Mouse (Mus musculus) neural tube, embryonic 14.5 days (tissue): ENCODE measurements around the gene Gm13278. TPM values are rescaled to one million over a fixed set of nuclear protein-coding genes. Genes with fewer than 3 reads are reported as not detected.
A peak's percentile ranks its signal among the peaks of the same experiment; 100 is the strongest.
"Not testable (repeated sequence)": the region's sequence is repeated elsewhere in the genome, so short reads cannot be mapped to it uniquely, and the experiment has no call there.

ENCODE experiments used
- ATAC-seq: fragments of 200-750 bp; cut with Nextera tagmentation; 2 replicates; pipeline ENCODE4 v1.8.0; 2017; ENCODE audit warnings: low read depth, mild to moderate bottlenecking, moderate TSS enrichment, moderate library complexity
- H3K27ac ChIP-seq: fragments of 300-500 bp; sonication (generic); 2 replicates; pipeline ENCODE4 v1.5.1; 2014; ENCODE audit warnings: low read depth, mild to moderate bottlenecking, control low read depth, low read length, moderate library complexity, mixed read lengths
- H3K27me3 ChIP-seq: fragments of 300-500 bp; sonication (generic); 2 replicates; pipeline ENCODE4 v1.6.1; 2014; ENCODE audit warnings: low read length; ENCODE audit not compliant: control insufficient read depth, insufficient read depth
- H3K36me3 ChIP-seq: fragments of 300-500 bp; sonication (generic); 2 replicates; pipeline ENCODE4 v1.6.1; 2014; ENCODE audit warnings: low read length, mixed read lengths; ENCODE audit not compliant: control insufficient read depth, insufficient read depth
- H3K4me1 ChIP-seq: fragments of 300-500 bp; sonication (generic); 2 replicates; pipeline ENCODE4 v1.6.1; 2014; ENCODE audit warnings: low read length; ENCODE audit not compliant: control insufficient read depth, insufficient read depth
- H3K4me2 ChIP-seq: fragments of 300-500 bp; sonication (generic); 2 replicates; pipeline ENCODE4 v1.6.1; 2014; ENCODE audit warnings: mild to moderate bottlenecking, low read depth, low read length, control low read depth
- H3K4me3 ChIP-seq: fragments of 300-500 bp; sonication (generic); 2 replicates; pipeline ENCODE4 v1.5.1; 2014; ENCODE audit warnings: low read depth, low read length, control low read depth, mixed read lengths
- H3K9ac ChIP-seq: fragments of 300-500 bp; sonication (generic); replicated peaks from 2 replicates; pipeline ENCODE4 v1.6.1; 2014; ENCODE audit warnings: low read depth, mild to moderate bottlenecking, control low read depth, low read length, mixed read lengths
- H3K9me3 ChIP-seq: fragments of 300-500 bp; sonication (generic); 2 replicates; pipeline ENCODE4 v1.6.1; 2016; ENCODE audit warnings: low read length; ENCODE audit not compliant: control insufficient read depth
- WGBS: fragments of 180-500 bp; shearing (Covaris S2); extraction: QIAGEN DNeasy Blood & Tissue Kit; methylation state at CpG from one replicate; pipeline ENCODE4 v1.1.7; 2014; 5-methylcytosine and 5-hydroxymethylcytosine counted together
- polyA plus RNA-seq: library from polyadenylated mRNA; unstranded; fragments of >200 nt; fragmentation: Nextera tagmentation; extraction: Ambion mirVana; gene quantifications from 2 replicates; pipeline ENCODE4 v1.2.1, GENCODE M21; 2014

Gm13278 gene
- polyA plus RNA-seq, 1 experiment from 2014 or later, result not detected

DNA sequence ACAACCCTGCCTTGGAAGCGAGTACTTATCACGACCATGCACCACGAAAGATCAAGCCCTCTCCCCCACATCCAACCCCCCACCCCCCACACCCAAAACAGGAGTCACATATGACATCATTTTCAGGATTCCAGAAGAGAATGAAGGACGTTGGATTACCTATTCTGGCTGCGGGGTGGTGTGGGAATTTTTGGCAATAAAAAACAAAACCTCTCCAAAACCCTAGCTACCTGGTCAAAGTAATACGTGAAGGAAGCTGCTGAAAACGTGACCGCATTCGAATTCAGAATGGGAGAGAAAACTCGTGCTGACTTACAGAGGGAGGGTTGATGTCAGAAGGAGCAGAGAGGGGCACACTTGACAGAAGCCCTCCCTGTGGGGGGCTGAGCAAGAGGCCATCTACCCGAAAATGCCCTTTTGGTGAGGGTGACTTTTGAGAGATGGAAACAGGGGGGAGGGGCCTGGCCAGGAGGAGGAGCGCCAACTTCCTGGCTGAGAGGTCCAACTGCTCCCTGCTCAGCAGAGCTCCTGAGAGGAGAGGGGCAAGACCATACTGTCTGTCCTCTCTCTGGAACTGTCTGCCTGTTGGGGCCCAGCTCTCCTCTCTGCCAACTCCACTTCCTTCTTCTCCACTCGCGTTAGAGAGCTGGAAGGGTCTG, 31.6 kb upstream of the Gm13278 start, which contains the start of gene Gm13283:
Gene Gm13283 (plus strand): TSS at position 510 of the 659 bp plus-strand sequence.
- not testable (repeated sequence) for H3K36me3 ChIP-seq, H3K27ac ChIP-seq, H3K9me3 ChIP-seq, H3K4me1 ChIP-seq, H3K9ac ChIP-seq, ATAC-seq, H3K27me3 ChIP-seq
- peak within 1 kb of the TSS; percentile 20; the same call in 1 of the 2 replicates for H3K4me3 ChIP-seq
- peak within 1 kb of the TSS; percentile 53 for H3K4me2 ChIP-seq
- 33% methylated on average over 10 of the region's 14 CpGs for WGBS

DNA sequence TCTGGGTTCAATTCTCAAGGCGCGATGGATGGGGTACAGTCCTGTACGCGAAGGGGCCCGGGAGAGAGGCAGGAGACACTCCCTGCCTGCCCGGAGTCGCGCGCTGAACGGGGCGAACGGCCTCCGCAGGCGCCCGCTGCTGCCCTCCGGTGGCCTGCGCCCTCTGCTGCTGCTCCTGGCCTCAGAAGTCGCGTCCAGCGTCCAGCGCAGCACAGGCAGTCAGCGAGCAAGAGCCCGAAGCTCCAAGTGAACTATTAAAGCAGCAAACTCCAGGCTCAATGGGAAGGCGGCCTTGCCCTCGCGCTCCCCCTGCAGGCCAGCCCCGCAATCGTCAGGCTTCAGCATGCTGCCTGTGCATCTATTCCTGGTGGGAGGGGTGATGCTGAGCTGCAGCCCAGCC, 30.9 kb upstream of the Gm13278 start:
- H3K27me3 ChIP-seq, H3K27ac ChIP-seq, H3K4me1 ChIP-seq, H3K9ac ChIP-seq, H3K9me3 ChIP-seq, H3K36me3 ChIP-seq, ATAC-seq: not testable (repeated sequence)
- peak overlapping the region; percentile 53 for H3K4me2 ChIP-seq
- H3K4me3 ChIP-seq, result peak overlapping the region; percentile 20; the same call in 1 of the 2 replicates
- 0% methylated on average over 17 of the region's 28 CpGs for WGBS

DNA sequence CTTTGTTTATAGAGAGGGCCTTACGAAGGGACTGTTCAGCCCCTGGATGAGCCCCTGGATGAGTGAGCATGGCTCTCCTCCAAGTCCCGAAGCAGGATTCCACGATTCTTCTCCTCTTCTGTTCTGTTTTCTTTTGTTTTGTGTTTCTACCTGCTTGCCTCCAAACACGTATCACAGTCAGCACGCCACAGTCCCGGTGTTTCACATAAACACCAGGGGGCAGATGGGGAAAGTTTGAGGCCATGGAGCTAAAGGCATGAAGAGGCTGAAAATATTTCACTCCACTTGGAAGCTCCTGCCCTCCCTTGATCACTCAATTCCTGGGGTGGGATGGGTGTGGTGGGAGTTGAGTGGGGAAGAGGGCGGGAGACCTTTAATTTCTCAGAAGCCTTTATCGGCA, 29.6 kb upstream of the Gm13278 start:
- H3K9me3 ChIP-seq, H3K4me1 ChIP-seq, H3K4me3 ChIP-seq, H3K4me2 ChIP-seq, H3K9ac ChIP-seq, H3K27me3 ChIP-seq, ATAC-seq, H3K27ac ChIP-seq, H3K36me3 ChIP-seq: not testable (repeated sequence)
- 75% methylated on average over 6 of the region's 8 CpGs for WGBS

DNA sequence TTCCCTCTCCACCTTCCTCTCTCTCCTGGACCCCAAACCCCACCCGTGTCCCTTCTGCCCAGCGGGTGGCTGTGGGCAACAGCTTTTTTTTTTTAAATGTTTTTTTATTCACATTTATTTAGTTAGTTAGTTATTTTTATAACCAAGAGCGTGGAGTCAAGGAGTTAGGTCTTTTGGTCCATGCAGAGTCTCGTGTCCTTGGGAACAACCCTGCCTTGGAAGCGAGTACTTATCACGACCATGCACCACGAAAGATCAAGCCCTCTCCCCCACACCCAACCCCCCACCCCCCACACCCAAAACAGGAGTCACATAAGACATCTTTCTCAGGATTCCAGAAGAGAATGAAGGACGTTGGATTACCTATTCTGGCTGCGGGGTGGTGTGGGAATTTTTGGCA, 29.0 kb upstream of the Gm13278 start:
- 58% methylated on average over 7 of the region's 9 CpGs for WGBS
- H3K4me2 ChIP-seq, H3K36me3 ChIP-seq, H3K27me3 ChIP-seq, H3K4me3 ChIP-seq, H3K4me1 ChIP-seq, H3K27ac ChIP-seq, H3K9me3 ChIP-seq, H3K9ac ChIP-seq, ATAC-seq: not testable (repeated sequence)

DNA sequence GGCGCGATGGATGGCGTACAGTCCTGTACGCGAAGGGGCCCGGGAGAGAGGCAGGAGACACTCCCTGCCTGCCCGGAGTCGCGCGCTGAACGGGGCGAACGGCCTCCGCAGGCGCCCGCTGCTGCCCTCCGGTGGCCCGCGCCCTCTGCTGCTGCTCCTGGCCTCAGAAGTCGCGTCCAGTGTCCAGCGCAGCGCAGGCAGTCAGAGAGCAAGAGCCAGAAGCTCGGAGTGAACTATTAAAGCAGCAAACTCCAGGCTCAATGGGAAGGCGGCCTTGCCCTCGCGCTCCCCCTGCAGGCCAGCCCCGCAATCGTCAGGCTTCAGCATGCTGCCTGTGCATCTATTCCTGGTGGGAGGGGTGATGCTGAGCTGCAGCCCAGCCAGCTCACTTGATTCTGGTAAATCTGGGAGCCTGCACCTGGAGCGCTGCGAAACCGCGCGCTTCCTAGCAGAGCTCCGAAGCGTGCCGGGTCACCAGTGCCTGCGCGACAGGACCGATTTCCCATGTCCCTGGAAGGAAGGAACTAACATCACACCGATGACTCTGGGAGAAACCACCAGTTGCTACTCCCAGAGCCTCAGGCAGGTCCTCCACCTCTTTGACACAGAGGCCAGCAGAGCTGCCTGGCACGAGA, 27.8 kb upstream of the Gm13278 start:
- WGBS, result 5% methylated on average over 20 of the region's 42 CpGs

DNA sequence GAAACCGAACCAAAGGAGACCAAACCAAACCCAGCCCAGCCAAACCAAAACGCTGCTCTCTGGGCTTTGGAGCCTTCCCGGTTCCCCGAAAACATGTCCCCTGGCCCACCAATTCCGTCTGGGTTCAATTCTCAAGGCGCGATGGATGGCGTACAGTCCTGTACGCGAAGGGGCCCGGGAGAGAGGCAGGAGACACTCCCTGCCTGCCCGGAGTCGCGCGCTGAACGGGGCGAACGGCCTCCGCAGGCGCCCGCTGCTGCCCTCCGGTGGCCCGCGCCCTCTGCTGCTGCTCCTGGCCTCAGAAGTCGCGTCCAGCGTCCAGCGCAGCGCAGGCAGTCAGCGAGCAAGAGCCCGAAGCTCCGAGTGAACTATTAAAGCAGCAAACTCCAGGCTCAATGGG, 17.8 kb upstream of the Gm13278 start, which contains the start of gene Gm13290:
Gene Gm13290 (plus strand): TSS at position 301 of the 400 bp plus-strand sequence.
- WGBS, result no CpG with 5 or more reads among the region's 32 CpGs
- not testable (repeated sequence) for ATAC-seq

More for the DNA sequence above, 27.8 kb upstream of the Gm13278 start:
- H3K9me3 ChIP-seq, H3K36me3 ChIP-seq, H3K27ac ChIP-seq, H3K27me3 ChIP-seq, H3K9ac ChIP-seq, H3K4me1 ChIP-seq, ATAC-seq: not testable (repeated sequence)
- Histone ChIP-seq H3K4me2 (peak overlapping the region; percentile 44), H3K4me3 (peak overlapping the region; percentile 20; the same call in 1 of the 2 replicates)

DNA sequence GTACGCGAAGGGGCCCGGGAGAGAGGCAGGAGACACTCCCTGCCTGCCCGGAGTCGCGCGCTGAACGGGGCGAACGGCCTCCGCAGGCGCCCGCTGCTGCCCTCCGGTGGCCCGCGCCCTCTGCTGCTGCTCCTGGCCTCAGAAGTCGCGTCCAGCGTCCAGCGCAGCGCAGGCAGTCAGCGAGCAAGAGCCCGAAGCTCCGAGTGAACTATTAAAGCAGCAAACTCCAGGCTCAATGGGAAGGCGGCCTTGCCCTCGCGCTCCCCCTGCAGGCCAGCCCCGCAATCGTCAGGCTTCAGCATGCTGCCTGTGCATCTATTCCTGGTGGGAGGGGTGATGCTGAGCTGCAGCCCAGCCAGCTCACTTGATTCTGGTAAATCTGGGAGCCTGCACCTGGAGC, 14.7 kb upstream of the Gm13278 start, which contains the start of gene Gm13289:
Gene Gm13289 (plus strand): TSS at position 301 of the 400 bp plus-strand sequence.
- H3K4me2 ChIP-seq, H3K9me3 ChIP-seq, H3K4me1 ChIP-seq, H3K36me3 ChIP-seq, H3K9ac ChIP-seq, H3K27me3 ChIP-seq, ATAC-seq, H3K4me3 ChIP-seq, H3K27ac ChIP-seq: not testable (repeated sequence)
- WGBS, result no CpG with 5 or more reads among the region's 29 CpGs

More for the DNA sequence above, 17.8 kb upstream of the Gm13278 start, which contains the start of gene Gm13290:
- not testable (repeated sequence) for H3K4me3 ChIP-seq, H3K9me3 ChIP-seq, H3K27me3 ChIP-seq, H3K9ac ChIP-seq, H3K4me2 ChIP-seq, H3K36me3 ChIP-seq, H3K4me1 ChIP-seq, H3K27ac ChIP-seq

DNA sequence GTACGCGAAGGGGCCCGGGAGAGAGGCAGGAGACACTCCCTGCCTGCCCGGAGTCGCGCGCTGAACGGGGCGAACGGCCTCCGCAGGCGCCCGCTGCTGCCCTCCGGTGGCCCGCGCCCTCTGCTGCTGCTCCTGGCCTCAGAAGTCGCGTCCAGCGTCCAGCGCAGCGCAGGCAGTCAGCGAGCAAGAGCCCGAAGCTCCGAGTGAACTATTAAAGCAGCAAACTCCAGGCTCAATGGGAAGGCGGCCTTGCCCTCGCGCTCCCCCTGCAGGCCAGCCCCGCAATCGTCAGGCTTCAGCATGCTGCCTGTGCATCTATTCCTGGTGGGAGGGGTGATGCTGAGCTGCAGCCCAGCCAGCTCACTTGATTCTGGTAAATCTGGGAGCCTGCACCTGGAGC, 11.8 kb upstream of the Gm13278 start, which contains the start of gene Gm13272:
Gene Gm13272 (plus strand): TSS at position 301 of the 400 bp plus-strand sequence.
- not testable (repeated sequence) for H3K4me3 ChIP-seq, H3K27me3 ChIP-seq, ATAC-seq, H3K9me3 ChIP-seq, H3K4me2 ChIP-seq, H3K9ac ChIP-seq, H3K4me1 ChIP-seq, H3K36me3 ChIP-seq, H3K27ac ChIP-seq
- WGBS, result no CpG with 5 or more reads among the region's 29 CpGs

DNA sequence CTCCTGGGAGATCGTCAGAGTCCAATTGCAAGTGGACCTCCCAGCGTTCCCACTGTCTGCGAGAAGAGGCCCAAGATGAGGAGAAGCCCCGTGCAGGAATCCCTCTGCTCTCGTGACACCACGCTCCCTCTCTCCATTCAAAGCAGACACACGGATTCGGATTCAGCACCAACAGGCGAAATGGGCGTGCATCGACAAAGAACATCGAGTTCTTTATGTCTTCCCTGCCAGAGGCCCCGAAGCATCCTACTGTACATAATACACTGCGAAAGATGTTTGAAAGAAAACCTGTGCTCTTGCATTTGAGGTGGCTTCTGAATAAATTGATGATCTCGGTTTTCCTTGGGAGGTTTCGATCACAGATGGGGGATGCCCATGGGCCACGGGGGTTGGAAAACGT, 11.0 kb upstream of the Gm13278 start:
- WGBS, result 48% methylated on average over 15 of the region's 18 CpGs
- not testable (repeated sequence) for ATAC-seq

More for the DNA sequence above, 11.0 kb upstream of the Gm13278 start:
- H3K4me1 ChIP-seq, H3K27me3 ChIP-seq, H3K9me3 ChIP-seq, H3K4me2 ChIP-seq, H3K9ac ChIP-seq, H3K27ac ChIP-seq, H3K36me3 ChIP-seq, H3K4me3 ChIP-seq: not testable (repeated sequence)
